9 mouse cellular contexts compared by ENCODE assay signal in the genomic region with DNA sequence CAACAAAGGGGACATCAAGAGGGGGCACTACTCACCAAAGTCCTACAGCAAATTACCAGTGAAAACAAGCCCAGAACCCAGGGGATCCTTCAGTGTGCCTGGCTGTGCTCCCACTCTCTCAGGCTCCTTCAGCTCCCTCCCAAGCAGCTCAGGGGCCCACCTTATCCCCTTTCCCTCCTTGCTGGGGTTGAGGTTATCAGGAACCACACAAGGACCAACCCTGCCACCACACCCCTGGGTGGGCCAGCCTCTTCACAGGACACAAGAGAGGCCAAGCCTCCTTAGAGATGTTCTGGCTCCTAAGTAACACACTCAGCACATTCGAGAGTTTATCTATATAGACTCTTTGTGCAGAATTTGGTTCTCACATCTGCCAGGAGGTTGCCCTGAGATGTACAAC. TPM values are rescaled to one million over a fixed set of nuclear protein-coding genes. Genes with fewer than 3 reads are reported as not detected.
DNase-seq lines count a peak whose midpoint lies in the region; TF ChIP-seq lines count a peak whose summit lies in the region.
"Had no signal": no experiment of that assay in that cellular context is flagged by ENCODE, and none has a peak within 500 bp of the region (broad histone marks: within the 10 kb centered on the region; RNA-seq: fewer than 3 reads in every experiment).

No protein-coding gene starts in this region.

- H3K27ac ChIP-seq in layer of hippocampus, adult 2 months, result peak overlapping the region; percentile 39; the same call in 1 of the 2 replicates
- H3K27ac ChIP-seq in limb, embryonic 10.5 days, result 0 out of 2 replicates have a peak overlapping the region, but pooled peaks have one; percentile 34

- DNase-seq in cerebellum, adult 11-12 months, result peak; percentile 36
- no peak for DNase-seq in cerebellum, postnatal 25 days
- no peak for DNase-seq in layer of hippocampus, adult 2 months (ENCODE audit: low spot score in 2 of 2)
- DNase-seq in layer of hippocampus, adult 18-20 months (ENCODE audit: low spot score in 2 of 2), result no peak
- no peak for DNase-seq in limb, embryonic 10.5 days (ENCODE audit: low spot score)
- peak; percentile 71 to 85 for DNase-seq in spleen, postnatal 10 days (ENCODE audit: low spot score in 2 of 2)
- no peak for DNase-seq in left cerebral cortex, adult 18-20 months (ENCODE audit: low spot score in 2 of 2)
- no peak for DNase-seq in thymus, postnatal 10 days (ENCODE audit: low spot score in 2 of 2)

- no peak for TF ChIP-seq CTCF in layer of hippocampus, adult 2 months (conservative IDR thresholded peaks at IDR 0.05)

- H3K4me1 ChIP-seq in limb, embryonic 10.5 days, result peaks cover 41% of the 10 kb centered on the region

- H3K27me3 ChIP-seq in limb, embryonic 10.5 days (ENCODE audit: low read depth, poor library complexity, severe bottlenecking), result no peaks in the 10 kb centered on the region

- 90% methylated on average over 1 of the region's 1 CpGs for WGBS in limb, embryonic 10.5 days

- H3K36me3 ChIP-seq in limb, embryonic 10.5 days, result peaks cover 27% of the 10 kb centered on the region

- no peaks in the 10 kb centered on the region for H3K9me3 ChIP-seq in limb, embryonic 10.5 days (replicated peaks)

- no peak overlapping the region for H3K4me3 ChIP-seq in layer of hippocampus, adult 2 months
- peak overlapping the region; percentile 10; the same call in 1 of the 2 replicates for H3K4me3 ChIP-seq in limb, embryonic 10.5 days

RNA-seq across cellular contexts. Expression of a gene that starts 3.1 kb away (rescaled TPM):
- total RNA-seq in layer of hippocampus, adult 2 months (2021), result 10 to 100 TPM; 24.6 to 31.5 TPM
- total RNA-seq in layer of hippocampus, adult 18-20 months (2021), result 10 to 100 TPM; 31.5 to 33.7 TPM
- polyA plus RNA-seq in limb, embryonic 10.5 days (2016; fragmentation: Nextera tagmentation; extraction: Ambion mirVana), result 108 and 124 TPM in 2 replicates
- total RNA-seq in left cerebral cortex, adult 18-20 months (2021), result 10 to 100 TPM; 36.4 to 41.0 TPM

RNA-seq across cellular contexts. Expression of a gene that starts 8.3 kb away (rescaled TPM):
- 10 to 100 TPM; 28.0 to 28.5 TPM for total RNA-seq in layer of hippocampus, adult 2 months (2021)
- 10 to 100 TPM; 26.4 to 26.9 TPM for total RNA-seq in layer of hippocampus, adult 18-20 months (2021)
- 113 and 116 TPM in 2 replicates for polyA plus RNA-seq in limb, embryonic 10.5 days (2016; fragmentation: Nextera tagmentation; extraction: Ambion mirVana)
- 10 to 100 TPM; 23.4 to 23.9 TPM for total RNA-seq in left cerebral cortex, adult 18-20 months (2021)

RNA-seq across cellular contexts. Expression of a gene that starts 8.6 kb away (rescaled TPM):
- under 1 TPM in 1 of 2 experiments, not detected in 1; 0.44 TPM for total RNA-seq in layer of hippocampus, adult 2 months (2021)
- total RNA-seq in layer of hippocampus, adult 18-20 months (2021), result under 1 TPM; 0.52 to 0.53 TPM
- polyA plus RNA-seq in limb, embryonic 10.5 days (2016; fragmentation: Nextera tagmentation; extraction: Ambion mirVana), result 0.86 and 1.7 TPM in 2 replicates
- total RNA-seq in left cerebral cortex, adult 18-20 months (2021), result under 1 TPM; 0.46 to 0.80 TPM

RNA-seq across cellular contexts. Expression of a gene that starts 13.3 kb away (rescaled TPM):
- 10 to 100 TPM in 1 of 2 experiments, 1 to 10 TPM in 1; 7.9 to 11.1 TPM for total RNA-seq in layer of hippocampus, adult 2 months (2021)
- 10 to 100 TPM in 1 of 2 experiments, 1 to 10 TPM in 1; 9.3 to 11.1 TPM for total RNA-seq in layer of hippocampus, adult 18-20 months (2021)
- 11.7 and 13.5 TPM in 2 replicates for polyA plus RNA-seq in limb, embryonic 10.5 days (2016; fragmentation: Nextera tagmentation; extraction: Ambion mirVana)
- total RNA-seq in left cerebral cortex, adult 18-20 months (2021), result 1 to 10 TPM; 8.9 to 9.0 TPM
- total RNA-seq: neutrophil, adult 5-6 weeks had no signal

RNA-seq across cellular contexts. Expression of a gene that starts 36.7 kb away (rescaled TPM):
- total RNA-seq in layer of hippocampus, adult 2 months (2021), result under 1 TPM; 0.64 to 0.69 TPM
- total RNA-seq in layer of hippocampus, adult 18-20 months (2021), result under 1 TPM; 0.25 to 0.72 TPM
- 1.0 and 1.3 TPM in 2 replicates for polyA plus RNA-seq in limb, embryonic 10.5 days (2016; fragmentation: Nextera tagmentation; extraction: Ambion mirVana)
- under 1 TPM; 0.28 to 0.40 TPM for total RNA-seq in left cerebral cortex, adult 18-20 months (2021)

Comparison
In these comparisons a context has a peak if more than half of its experiments do, and no peak if none do; other contexts are left out.
1. DNase-seq: peak in cerebellum, adult 11-12 months (single experiment) and spleen, postnatal 10 days (2 of 2); none in cerebellum, postnatal 25 days (0 of 2), layer of hippocampus, adult 2 months (0 of 2), layer of hippocampus, adult 18-20 months (0 of 2), limb, embryonic 10.5 days (single experiment), left cerebral cortex, adult 18-20 months (0 of 2) and thymus, postnatal 10 days (0 of 2).